Mouse (Mus musculus) monocyte, adult 2 months (primary cell): ENCODE data around the gene Plekha5.
"Not testable (repeated sequence)": the region's sequence is repeated elsewhere in the genome, so short reads cannot be mapped to it uniquely, and the experiment has no call there.

ENCODE experiments used
- DNase-seq, 2 experiments: peaks; one replicate each; pipeline ENCODE4 v3.0.0; 2022; ENCODE audit warnings: low spot score in 2 of 2, low read depth in 1 of 2

The Plekha5 gene

DNA sequence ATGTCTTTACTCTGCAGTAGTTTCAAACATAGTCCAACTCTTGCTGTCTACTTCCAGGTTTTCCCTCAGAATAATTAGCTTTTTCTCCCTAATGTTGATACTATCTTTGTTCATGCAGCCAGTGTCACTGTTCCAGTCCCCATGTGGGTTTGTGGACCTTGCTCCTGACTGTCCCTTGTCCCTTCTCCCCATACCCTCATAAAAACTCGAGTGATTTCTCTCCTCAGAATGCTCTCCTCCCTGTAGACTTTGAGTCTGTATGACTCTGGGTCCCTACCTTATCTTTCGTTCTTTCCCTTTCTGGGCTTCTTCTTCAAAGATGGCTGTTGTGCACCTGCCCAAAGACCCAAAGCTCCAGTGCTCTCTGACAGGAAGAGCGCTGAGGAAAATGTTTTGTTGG is 64.8 kb downstream of the Plekha5 start:
- DNase-seq: no peak

GRCm38 (mm10) chr6:140489570-140489969 is 65.7 kb downstream of the Plekha5 start:
- DNase-seq: no peak

DNA sequence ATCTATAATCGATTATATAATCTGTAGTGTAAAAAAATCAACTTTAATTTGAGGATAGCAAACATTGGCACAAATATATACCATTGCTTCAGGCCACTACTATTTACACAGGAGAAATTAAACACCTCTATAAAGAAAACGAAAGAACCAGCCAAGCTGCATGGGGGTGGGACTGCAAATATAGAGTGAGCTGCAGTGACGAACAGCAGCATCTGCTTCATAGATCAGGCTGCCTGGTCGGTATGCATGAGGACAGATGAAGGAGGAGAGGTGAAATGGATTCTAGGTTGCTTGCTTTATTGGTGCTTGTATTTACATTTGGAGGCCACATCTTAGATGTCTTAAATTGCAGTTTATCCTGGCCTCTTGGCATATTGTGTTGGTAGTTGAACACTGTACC is 66.4 kb downstream of the Plekha5 start:
- no peak for DNase-seq

GRCm38 (mm10) chr6:140490921-140491537 is 67.2 kb downstream of the Plekha5 start:
- DNase-seq: no peak

DNA sequence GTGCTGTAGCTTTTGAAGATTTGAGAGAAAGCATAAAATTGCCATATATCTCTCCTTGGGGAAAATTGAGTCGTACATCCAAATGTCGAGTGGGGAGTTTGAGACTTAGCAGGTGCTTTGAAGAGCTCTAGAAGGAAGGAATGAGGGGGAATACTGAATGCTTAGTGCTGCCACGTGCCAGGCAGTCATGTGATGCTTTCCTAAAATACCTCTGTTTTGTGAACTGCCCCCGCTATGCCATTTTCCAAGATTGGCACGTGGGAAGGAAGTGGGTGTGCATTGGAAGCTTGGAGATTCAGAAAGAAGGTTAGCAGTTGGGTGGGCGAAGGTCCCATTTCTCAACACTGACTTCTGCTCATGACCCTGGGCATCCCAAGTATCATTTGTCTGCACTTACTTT is 68.2 kb downstream of the Plekha5 start:
- DNase-seq: no peak

DNA sequence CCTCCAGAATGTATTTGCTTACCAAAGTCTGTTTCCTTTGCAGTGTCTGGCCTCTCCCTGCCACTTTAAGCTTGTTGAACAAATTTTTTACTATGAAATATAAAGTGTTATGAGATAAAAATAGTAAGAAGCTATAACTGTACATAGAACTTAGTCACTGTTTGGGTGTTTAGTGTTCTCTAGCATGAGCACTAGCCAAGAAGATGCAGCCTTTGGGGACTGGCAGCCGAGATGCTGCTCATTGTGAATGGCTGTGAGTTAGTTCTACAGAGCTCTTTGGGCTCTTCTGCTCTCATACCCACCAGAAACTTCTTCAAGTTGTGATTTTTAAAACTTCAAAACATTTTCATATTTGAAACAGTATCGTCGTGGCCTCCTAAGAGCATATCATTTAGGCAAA is 74.2 kb downstream of the Plekha5 start:
- no peak for DNase-seq

- DNase-seq: no peak
These were observed 75.1 kb downstream of the Plekha5 start for GRCm38 (mm10) chr6:140498958-140499357.

DNA sequence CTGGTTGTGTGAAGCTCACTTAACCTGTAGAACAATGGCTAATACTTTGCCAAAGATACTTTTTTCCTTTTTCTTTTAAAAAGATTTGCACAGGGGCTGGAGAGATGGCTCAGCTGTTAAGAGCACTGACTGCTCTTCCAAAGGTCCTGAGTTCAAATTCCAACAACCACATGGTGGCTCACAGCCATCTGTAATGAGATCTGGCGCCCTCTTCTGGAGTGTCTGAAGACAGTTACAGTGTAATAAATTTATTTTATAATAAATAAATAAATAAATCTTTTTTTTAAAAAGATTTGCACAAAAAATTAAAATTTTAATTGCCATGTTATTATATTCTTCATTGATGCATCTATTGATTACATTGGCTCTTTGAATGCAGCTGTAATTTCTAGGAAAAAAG is 77.0 kb downstream of the Plekha5 start:
- not testable (repeated sequence) for DNase-seq

DNA sequence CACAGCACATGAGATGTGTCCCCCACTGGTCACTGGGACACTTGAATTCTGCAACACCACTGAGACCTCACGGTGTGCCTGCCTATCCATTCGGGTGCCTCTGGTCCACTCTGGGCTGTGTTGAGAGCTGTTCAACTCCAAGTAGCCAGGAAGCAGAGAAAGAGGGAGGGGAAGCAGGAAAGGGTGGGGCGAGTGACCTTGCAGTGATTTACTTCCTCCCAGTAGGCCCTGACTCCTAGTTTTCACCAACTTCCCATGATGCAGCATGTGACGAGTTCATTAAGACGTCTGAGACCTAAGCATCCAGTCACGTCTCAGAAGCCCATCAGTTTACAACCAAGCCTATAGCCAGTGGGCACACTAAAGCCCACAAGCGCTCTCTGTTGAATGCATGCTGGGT is 78.0 kb downstream of the Plekha5 start:
- no peak for DNase-seq

DNA sequence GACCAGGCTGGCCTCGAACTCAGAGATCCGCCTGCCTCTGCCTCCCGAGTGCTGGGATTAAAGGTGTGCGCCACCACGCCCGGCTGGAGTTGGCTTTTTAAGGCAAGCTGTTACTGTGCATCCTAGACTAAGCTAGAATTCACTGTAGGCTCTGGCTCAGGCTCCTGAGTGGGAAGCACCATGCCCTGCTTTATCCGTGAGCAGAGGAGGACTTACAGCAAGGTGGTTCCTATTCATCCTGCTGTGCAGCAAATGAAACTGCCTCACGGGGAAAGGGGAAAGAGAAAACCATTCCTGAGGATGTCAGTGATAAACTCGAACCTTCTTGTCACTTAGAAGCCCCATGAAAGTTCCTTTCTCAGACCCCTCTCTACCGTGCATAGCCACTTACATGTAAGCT is 80.9 kb downstream of the Plekha5 start:
- DNase-seq: no peak

DNA sequence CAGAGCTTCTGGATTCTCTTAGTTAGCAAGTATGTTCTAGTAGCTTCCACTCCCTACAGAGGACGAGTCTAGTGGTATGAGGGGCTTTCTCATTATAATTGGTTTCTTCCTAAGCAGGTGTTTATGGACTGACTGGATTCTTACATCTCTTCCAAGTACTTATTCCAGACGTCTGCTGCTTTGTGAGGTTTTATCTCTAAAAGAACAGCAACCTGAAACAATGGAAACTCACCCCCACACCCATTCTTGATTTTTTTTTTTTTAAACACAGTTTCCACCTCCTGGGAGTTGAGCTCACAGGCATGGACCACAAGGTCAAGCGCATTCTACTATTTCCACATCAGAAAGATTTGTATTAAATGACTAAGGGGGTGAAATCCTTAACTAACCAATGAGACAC is 83.8 kb downstream of the Plekha5 start:
- no peak for DNase-seq

- no peak for DNase-seq
These were observed 84.8 kb downstream of the Plekha5 start for GRCm38 (mm10) chr6:140508475-140509150.

GRCm38 (mm10) chr6:140509151-140509530 is 85.3 kb downstream of the Plekha5 start:
- DNase-seq: no peak

DNA sequence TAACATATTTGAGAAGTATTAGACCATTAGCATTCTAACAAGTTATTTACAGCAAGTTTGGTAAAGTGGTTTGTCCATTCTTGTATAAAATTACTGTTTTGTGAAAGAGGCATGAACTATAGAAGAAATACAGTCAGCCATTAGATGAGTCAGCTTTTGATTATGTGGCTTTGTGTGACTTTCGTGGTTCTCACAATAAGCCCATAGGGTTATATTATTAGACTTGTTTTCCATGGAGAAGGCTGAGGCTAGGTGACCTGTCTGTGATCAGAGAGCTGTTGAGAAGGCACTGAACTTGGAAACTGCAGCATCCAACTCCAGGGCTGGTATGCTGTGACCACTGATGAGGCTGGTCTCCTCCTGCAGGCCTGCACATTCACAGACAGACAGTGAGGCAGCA is 88.2 kb downstream of the Plekha5 start:
- no peak for DNase-seq

DNA sequence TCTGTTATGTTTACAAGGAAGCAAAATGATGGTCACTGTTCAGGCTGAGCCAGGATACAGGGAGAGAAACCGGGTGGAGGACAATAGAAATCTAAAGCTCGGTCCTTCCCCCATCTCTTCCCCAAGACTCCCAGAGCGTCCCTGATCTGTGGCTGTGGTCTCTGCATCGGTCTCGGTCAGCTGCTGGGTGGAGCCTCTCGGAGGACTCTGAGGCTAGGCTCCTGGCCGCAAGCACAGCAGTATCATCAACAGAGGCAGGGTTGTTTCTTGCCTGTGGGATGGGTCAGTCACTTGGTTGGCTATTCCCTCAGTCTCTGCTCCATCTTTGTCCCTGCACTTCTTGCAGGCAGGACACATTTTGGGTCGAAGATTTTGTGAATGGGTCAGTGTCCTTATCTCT is 88.6 kb downstream of the Plekha5 start:
- no peak for DNase-seq

GRCm38 (mm10) chr6:140514205-140515110 is 90.6 kb downstream of the Plekha5 start:
- no peak for DNase-seq

GRCm38 (mm10) chr6:140515550-140515949 is 91.7 kb downstream of the Plekha5 start:
- DNase-seq: no peak

GRCm38 (mm10) chr6:140516202-140516601 is 92.3 kb downstream of the Plekha5 start:
- DNase-seq: no peak

DNA sequence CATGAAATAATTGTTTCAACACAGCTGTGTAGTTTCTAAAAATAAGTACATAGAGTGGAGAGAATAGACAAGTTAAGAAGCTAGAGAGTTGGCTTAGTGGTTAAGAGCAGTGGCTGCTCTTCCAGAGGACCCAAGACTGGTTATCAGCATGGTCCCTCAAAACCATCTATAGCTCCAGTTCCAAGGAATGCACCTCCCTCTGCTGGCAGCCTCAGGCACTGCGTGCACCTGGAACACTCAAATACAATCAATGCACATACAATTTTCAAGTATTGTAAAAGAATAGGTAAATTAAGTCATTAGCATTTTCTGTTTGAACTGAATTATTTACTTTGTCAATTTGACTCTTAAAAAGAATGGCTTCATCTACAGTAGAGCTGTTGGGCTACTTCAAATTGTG is 93.3 kb downstream of the Plekha5 start:
- no peak for DNase-seq

- DNase-seq: no peak
These were observed 95.2 kb downstream of the Plekha5 start for GRCm38 (mm10) chr6:140519019-140519418.

GRCm38 (mm10) chr6:140519488-140520159 is 95.8 kb downstream of the Plekha5 start:
- no peak for DNase-seq

GRCm38 (mm10) chr6:140520961-140521360 is 97.1 kb downstream of the Plekha5 start:
- DNase-seq: no peak
